ENCODE assay signal across 10 mouse cellular contexts in genomic region chr15:99703676-99704040, GRCm38 (mm10). TPM values are rescaled to one million over a fixed set of nuclear protein-coding genes. Genes with fewer than 3 reads are reported as not detected.
DNase-seq lines count a peak whose midpoint lies in the region; ATAC-seq lines count a peak whose summit lies in the region.
"Had no signal": no experiment of that assay in that cellular context is flagged by ENCODE, and none has a peak within 500 bp of the region (broad histone marks: within the 10 kb centered on the region; RNA-seq: fewer than 3 reads in every experiment).

No protein-coding gene starts in this region.

- ATAC-seq in forebrain, embryonic 16.5 days, result no peak
- no peak for ATAC-seq in midbrain, embryonic 11.5 days (ENCODE audit: low FRiP score)
- ATAC-seq: CD4-positive, CD25-positive, alpha-beta regulatory T cell, adult 4 months had no signal

- H3K9me3 ChIP-seq in heart, embryonic 10.5 days, result no peaks in the 10 kb centered on the region
- H3K9me3 ChIP-seq in forebrain, embryonic 16.5 days (ENCODE audit: control insufficient read depth, low read length), result no peaks in the 10 kb centered on the region
- no peaks in the 10 kb centered on the region for H3K9me3 ChIP-seq in midbrain, embryonic 11.5 days (ENCODE audit: control insufficient read depth, low read length)
- H3K9me3 ChIP-seq: megakaryocyte, embryonic 14.5 days had no signal

- peak overlapping the region; percentile 83 for H3K4me2 ChIP-seq in forebrain, embryonic 16.5 days (ENCODE audit: low read length)
- H3K4me2 ChIP-seq in midbrain, embryonic 11.5 days, result peak overlapping the region; percentile 84

- H3K27ac ChIP-seq in heart, embryonic 10.5 days, result peak overlapping the region; percentile 100
- H3K27ac ChIP-seq in forebrain, embryonic 16.5 days (ENCODE audit: low read length), result peak overlapping the region; percentile 61; the same call in 1 of the 2 replicates
- H3K27ac ChIP-seq in midbrain, embryonic 11.5 days (ENCODE audit: low read depth, low read length), result peak overlapping the region; percentile 81; the same call in 1 of the 2 replicates

- peaks cover 10% of the 10 kb centered on the region; the same call in 1 of the 2 replicates for H3K27me3 ChIP-seq in heart, embryonic 10.5 days (ENCODE audit: insufficient read depth, poor library complexity, severe bottlenecking)
- H3K27me3 ChIP-seq in forebrain, embryonic 16.5 days (replicated peaks; ENCODE audit: control insufficient read depth, insufficient read depth, low read length), result no peaks in the 10 kb centered on the region
- no peaks in the 10 kb centered on the region for H3K27me3 ChIP-seq in midbrain, embryonic 11.5 days (ENCODE audit: control insufficient read depth, insufficient read depth, low read length)

- H3K9ac ChIP-seq in forebrain, embryonic 16.5 days (replicated peaks; ENCODE audit: low read depth, low read length), result peak overlapping the region; percentile 90; the same call in 1 of the 2 replicates
- peak overlapping the region; percentile 98 for H3K9ac ChIP-seq in midbrain, embryonic 11.5 days (ENCODE audit: low read length)

- WGBS in heart, embryonic 10.5 days, result 72% methylated on average over 5 of the region's 5 CpGs
- 66% methylated on average over 5 of the region's 5 CpGs for WGBS in forebrain, embryonic 16.5 days
- 70% methylated on average over 5 of the region's 5 CpGs for WGBS in midbrain, embryonic 11.5 days

- peak overlapping the region; percentile 92; the same call in 1 of the 2 replicates for H3K4me3 ChIP-seq in heart, embryonic 10.5 days
- H3K4me3 ChIP-seq in forebrain, embryonic 16.5 days (replicated peaks; ENCODE audit: low read length), result peak overlapping the region; percentile 68
- peak overlapping the region; percentile 92 for H3K4me3 ChIP-seq in midbrain, embryonic 11.5 days (ENCODE audit: low read depth, low read length)

- H3K36me3 ChIP-seq in heart, embryonic 10.5 days, result peaks cover 49% of the 10 kb centered on the region
- H3K36me3 ChIP-seq in forebrain, embryonic 16.5 days (ENCODE audit: control insufficient read depth, insufficient read depth), result peaks cover 14% of the 10 kb centered on the region
- H3K36me3 ChIP-seq in midbrain, embryonic 11.5 days (ENCODE audit: control insufficient read depth, insufficient read depth, low read length), result peaks cover 17% of the 10 kb centered on the region

- peaks cover 62% of the 10 kb centered on the region for H3K4me1 ChIP-seq in heart, embryonic 10.5 days
- H3K4me1 ChIP-seq in forebrain, embryonic 16.5 days (replicated peaks; ENCODE audit: control insufficient read depth, insufficient read depth, low read length), result peaks cover 34% of the 10 kb centered on the region
- H3K4me1 ChIP-seq in midbrain, embryonic 11.5 days (ENCODE audit: control insufficient read depth, insufficient read depth, low read length), result peaks cover 24% of the 10 kb centered on the region

- no peak for DNase-seq in heart, embryonic 10.5 days (ENCODE audit: low spot score)
- DNase-seq in heart, adult 9 months (ENCODE audit: low spot score in 2 of 2), result no peak
- DNase-seq in ES-CJ7 (ENCODE audit: low read depth, low spot score), result peak; percentile 34
- no peak for DNase-seq in midbrain, embryonic 11.5 days (ENCODE audit: low spot score, missing footprints)
- no peak for DNase-seq in urinary bladder, postnatal 14 days (ENCODE audit: low spot score)
- DNase-seq in gastrocnemius, postnatal 10 days, result no peak
- no peak for DNase-seq in embryo, embryonic 11 days

RNA-seq across cellular contexts. Expression of gene Gm17349, which starts 1.6 kb away (rescaled TPM):
- polyA plus RNA-seq in heart, embryonic 10.5 days (2016; fragmentation: Nextera tagmentation; extraction: Ambion mirVana), result not detected in 2 replicates
- not detected in 2 replicates for polyA plus RNA-seq in forebrain, embryonic 16.5 days (2015; fragmentation: Nextera tagmentation; extraction: Ambion mirVana)
- polyA plus RNA-seq in midbrain, embryonic 11.5 days (2014; fragmentation: Nextera tagmentation; extraction: Ambion mirVana), result not detected in 2 replicates
- 1 to 10 TPM in 1 of 2 experiments, not detected in 1; 2.4 TPM for total RNA-seq in gastrocnemius, postnatal 10 days (2021)
- polyA plus RNA-seq: CD4-positive, CD25-positive, alpha-beta regulatory T cell, adult 4 months had no signal

RNA-seq across cellular contexts. Expression of gene Smarcd1, which starts 1.7 kb away (rescaled TPM):
- 31.1 and 45.5 TPM in 2 replicates for polyA plus RNA-seq in heart, embryonic 10.5 days (2016; fragmentation: Nextera tagmentation; extraction: Ambion mirVana)
- 111 and 116 TPM in 2 replicates for polyA plus RNA-seq in forebrain, embryonic 16.5 days (2015; fragmentation: Nextera tagmentation; extraction: Ambion mirVana)
- polyA plus RNA-seq in midbrain, embryonic 11.5 days (2014; fragmentation: Nextera tagmentation; extraction: Ambion mirVana), result 111 and 113 TPM in 2 replicates
- total RNA-seq in gastrocnemius, postnatal 10 days (2021), result 10 to 100 TPM; 15.4 to 15.9 TPM

RNA-seq across cellular contexts. Expression of gene Gpd1, which starts 13.7 kb away (rescaled TPM):
- polyA plus RNA-seq in heart, embryonic 10.5 days (2016; fragmentation: Nextera tagmentation; extraction: Ambion mirVana), result 0.74 and 0.87 TPM in 2 replicates
- polyA plus RNA-seq in forebrain, embryonic 16.5 days (2015; fragmentation: Nextera tagmentation; extraction: Ambion mirVana), result 2.4 and 2.9 TPM in 2 replicates
- 0.14 and 0.18 TPM in 2 replicates for polyA plus RNA-seq in midbrain, embryonic 11.5 days (2014; fragmentation: Nextera tagmentation; extraction: Ambion mirVana)
- total RNA-seq in gastrocnemius, postnatal 10 days (2021), result 100 to 1,000 TPM; 358 to 467 TPM

RNA-seq across cellular contexts. Expression of gene Cox14, which starts 21.8 kb away (rescaled TPM):
- 164 and 187 TPM in 2 replicates for polyA plus RNA-seq in heart, embryonic 10.5 days (2016; fragmentation: Nextera tagmentation; extraction: Ambion mirVana)
- polyA plus RNA-seq in forebrain, embryonic 16.5 days (2015; fragmentation: Nextera tagmentation; extraction: Ambion mirVana), result 151 and 164 TPM in 2 replicates
- 135 and 140 TPM in 2 replicates for polyA plus RNA-seq in midbrain, embryonic 11.5 days (2014; fragmentation: Nextera tagmentation; extraction: Ambion mirVana)
- 100 to 1,000 TPM; 162 to 182 TPM for total RNA-seq in gastrocnemius, postnatal 10 days (2021)

RNA-seq across cellular contexts. Expression of gene Asic1, which starts 33.5 kb away (rescaled TPM):
- polyA plus RNA-seq in heart, embryonic 10.5 days (2016; fragmentation: Nextera tagmentation; extraction: Ambion mirVana), result 3.2 and 5.2 TPM in 2 replicates
- 26.2 and 37.4 TPM in 2 replicates for polyA plus RNA-seq in forebrain, embryonic 16.5 days (2015; fragmentation: Nextera tagmentation; extraction: Ambion mirVana)
- 10.5 and 11.4 TPM in 2 replicates for polyA plus RNA-seq in midbrain, embryonic 11.5 days (2014; fragmentation: Nextera tagmentation; extraction: Ambion mirVana)
- total RNA-seq in gastrocnemius, postnatal 10 days (2021), result 1 to 10 TPM; 1.1 to 2.1 TPM
